Mouse (Mus musculus) C2C12 (cell line): ENCODE measurements around the gene 4930568D16Rik. TPM values are rescaled to one million over a fixed set of nuclear protein-coding genes. Genes with fewer than 3 reads are reported as not detected.

ENCODE experiments used
- H3K27me3 ChIP-seq: one replicate; pipeline ENCODE4 v1.6.1; 2011; ENCODE audit not compliant: control insufficient read depth, insufficient read depth, insufficient read length
- H3K36me3 ChIP-seq: one replicate; pipeline ENCODE4 v1.6.1; 2011; ENCODE audit not compliant: control insufficient read depth, insufficient read depth
- H3K4me3 ChIP-seq: one replicate; pipeline ENCODE4 v1.5.1; 2011; ENCODE audit warnings: mild to moderate bottlenecking, control low read depth; ENCODE audit not compliant: poor library complexity, insufficient read depth, severe bottlenecking
- H3K79me2 ChIP-seq: one replicate; pipeline ENCODE4 v1.6.1; 2011; ENCODE audit not compliant: control insufficient read depth, insufficient read depth
- H3K79me3 ChIP-seq: one replicate; pipeline ENCODE4 v1.6.1; 2011; ENCODE audit warnings: low read depth, control low read depth
- H3ac ChIP-seq: one replicate; pipeline ENCODE3; 2011; ENCODE audit warnings: low read depth; ENCODE audit not compliant: control insufficient read depth, insufficient read length
- CEBPB ChIP-seq: IDR thresholded peaks from one replicate; pipeline ENCODE4 v1.6.1; 2011; ENCODE audit warnings: low read depth, mild to moderate bottlenecking, control low read depth, moderate library complexity
- CTCF ChIP-seq: IDR thresholded peaks from one replicate; pipeline ENCODE4 v1.5.1; 2011; ENCODE audit not compliant: control insufficient read depth, insufficient read depth, insufficient read length
- FOSL1 ChIP-seq: IDR thresholded peaks from one replicate; pipeline ENCODE4 v1.8.0; 2011; ENCODE audit warnings: mild to moderate bottlenecking, low read length; ENCODE audit not compliant: poor library complexity, insufficient read depth, severe bottlenecking
- MAX ChIP-seq: IDR thresholded peaks from one replicate; pipeline ENCODE4 v1.6.1; 2011; ENCODE audit warnings: mild to moderate bottlenecking, control low read depth
- MYOD1 ChIP-seq: IDR thresholded peaks from one replicate; pipeline ENCODE4 v1.6.1; 2011; ENCODE audit warnings: low read depth; ENCODE audit not compliant: control insufficient read depth, insufficient read length
- MYOG ChIP-seq: IDR thresholded peaks from one replicate; pipeline ENCODE4 v1.6.1; 2011; ENCODE audit not compliant: control insufficient read depth, insufficient read length; ENCODE audit errors: extremely low read depth
- USF1 ChIP-seq: IDR thresholded peaks from one replicate; pipeline ENCODE4 v1.6.1; 2011; ENCODE audit warnings: low read depth, mild to moderate bottlenecking, control low read depth, moderate library complexity
- polyA plus RNA-seq: library from polyadenylated mRNA; unstranded; fragments of >200 nt; fragmentation: generic; extraction: Trizol; gene quantifications from one replicate; pipeline ENCODE4 v1.2.1, GENCODE M21; 2012; ENCODE audit warnings: missing spikeins

The 4930568D16Rik gene
- polyA plus RNA-seq, 1 experiment, result not detected

- H3K27me3 ChIP-seq, result no peaks in the 10 kb centered on the region
- H3K4me3 ChIP-seq, result no peak overlapping the region
- no peak overlapping the region for H3ac ChIP-seq
- TF ChIP-seq MYOD1, result no peak
- no peak for TF ChIP-seq USF1
- TF ChIP-seq FOSL1, result no peak
- TF ChIP-seq MYOG, result no peak
- no peak for TF ChIP-seq CEBPB
- no peak for TF ChIP-seq CTCF
- TF ChIP-seq MAX, result no peak
- peaks cover 27% of the 10 kb centered on the region for H3K36me3 ChIP-seq
- no peaks in the 10 kb centered on the region for H3K79me2 ChIP-seq
- no peaks in the 10 kb centered on the region for H3K79me3 ChIP-seq
These were observed 41.9 kb upstream of the 4930568D16Rik start for GRCm38 (mm10) chr2:35409466-35409865.

GRCm38 (mm10) chr2:35408409-35409110 lies 41.0 kb upstream of the 4930568D16Rik start:
- no peaks in the 10 kb centered on the region for H3K79me3 ChIP-seq
- H3K36me3 ChIP-seq, result peaks cover 27% of the 10 kb centered on the region
- no peak for TF ChIP-seq MYOG
- no peak for TF ChIP-seq MAX
- no peak for TF ChIP-seq MYOD1
- TF ChIP-seq CEBPB, result no peak
- TF ChIP-seq FOSL1, result no peak
- TF ChIP-seq CTCF, result no peak
- TF ChIP-seq USF1, result no peak
- no peaks in the 10 kb centered on the region for H3K79me2 ChIP-seq
- no peak overlapping the region for H3ac ChIP-seq
- H3K27me3 ChIP-seq, result no peaks in the 10 kb centered on the region
- no peak overlapping the region for H3K4me3 ChIP-seq

- Histone ChIP-seq H3K27me3 (no peaks in the 10 kb centered on the region), H3K79me2 (no peaks in the 10 kb centered on the region), H3K36me3 (peaks cover 26% of the 10 kb centered on the region), H3K79me3 (no peaks in the 10 kb centered on the region), H3ac (no peak overlapping the region), H3K4me3 (no peak overlapping the region)
- TF ChIP-seq FOSL1, result no peak
- no peak for TF ChIP-seq USF1
- no peak for TF ChIP-seq MYOG
- TF ChIP-seq MAX, result no peak
- TF ChIP-seq CEBPB, result no peak
- TF ChIP-seq CTCF, result no peak
- no peak for TF ChIP-seq MYOD1
These were observed 40.3 kb upstream of the 4930568D16Rik start for GRCm38 (mm10) chr2:35407878-35408277.

GRCm38 (mm10) chr2:35407266-35407665 lies 39.7 kb upstream of the 4930568D16Rik start:
- Histone ChIP-seq H3K79me3 (no peaks in the 10 kb centered on the region), H3K4me3 (no peak overlapping the region), H3ac (no peak overlapping the region), H3K36me3 (peaks cover 28% of the 10 kb centered on the region), H3K27me3 (no peaks in the 10 kb centered on the region), H3K79me2 (no peaks in the 10 kb centered on the region)
- TF ChIP-seq USF1 (no peak), MAX (no peak), MYOD1 (no peak), MYOG (no peak), CEBPB (no peak), FOSL1 (no peak), CTCF (no peak)

- H3K4me3 ChIP-seq, result no peak overlapping the region
These were observed 39.1 kb upstream of the 4930568D16Rik start for GRCm38 (mm10) chr2:35406611-35407010.

GRCm38 (mm10) chr2:35402391-35402790 lies 34.9 kb upstream of the 4930568D16Rik start:
- H3ac ChIP-seq, result no peak overlapping the region
- no peaks in the 10 kb centered on the region for H3K79me3 ChIP-seq
- TF ChIP-seq MYOD1, result no peak
- TF ChIP-seq CEBPB, result no peak
- TF ChIP-seq MYOG, result no peak
- TF ChIP-seq FOSL1, result no peak
- no peak for TF ChIP-seq MAX
- no peak for TF ChIP-seq CTCF
- no peak for TF ChIP-seq USF1
- H3K4me3 ChIP-seq, result no peak overlapping the region
- H3K27me3 ChIP-seq, result no peaks in the 10 kb centered on the region
- peaks cover 20% of the 10 kb centered on the region for H3K36me3 ChIP-seq
- H3K79me2 ChIP-seq, result no peaks in the 10 kb centered on the region

More at GRCm38 (mm10) chr2:35406611-35407010, 39.1 kb upstream of the 4930568D16Rik start:
- H3K36me3 ChIP-seq, result peaks cover 28% of the 10 kb centered on the region
- H3K27me3 ChIP-seq, result no peaks in the 10 kb centered on the region
- TF ChIP-seq CEBPB (no peak), USF1 (no peak), MYOD1 (no peak)
- H3ac ChIP-seq, result no peak overlapping the region
- H3K79me3 ChIP-seq, result no peaks in the 10 kb centered on the region
- H3K79me2 ChIP-seq, result no peaks in the 10 kb centered on the region
